Mouse (Mus musculus): ENCODE results near the gene 1700020A23Rik. TPM values are rescaled to one million over a fixed set of nuclear protein-coding genes. Genes with fewer than 3 reads are reported as not detected.
A peak's percentile ranks its signal among the peaks of the same experiment; 100 is the strongest.

The 1700020A23Rik gene
- polyA plus RNA-seq, 1 experiment from 2014 or later, result not detected

DNA sequence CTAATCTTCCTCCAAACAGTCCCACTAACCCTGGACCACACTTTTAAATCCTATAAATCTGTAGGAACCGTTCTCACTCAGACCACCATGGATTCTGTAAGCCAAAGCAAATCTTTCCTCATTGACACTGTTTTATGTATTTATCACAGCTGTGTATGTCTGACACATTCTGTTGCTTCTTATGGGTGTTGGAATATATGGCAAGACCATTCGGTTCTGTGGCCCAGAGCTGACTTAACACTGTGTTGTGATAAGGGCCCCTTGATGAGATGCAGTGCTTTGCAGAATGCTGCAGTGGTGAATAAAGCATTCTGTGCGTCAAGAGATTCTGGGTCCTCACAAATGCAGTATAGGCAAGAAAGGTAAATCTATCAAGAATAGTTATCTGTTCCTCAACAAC is 27.1 kb downstream of the 1700020A23Rik start:
- Histone ChIP-seq H3K4me2 (no peak overlapping the region), H3K9me3 (no peaks in the 10 kb centered on the region), H3K36me3 (peaks cover 28% of the 10 kb centered on the region), H3K9ac (replicated peaks) (no peak overlapping the region), H3K27me3 (no peaks in the 10 kb centered on the region), H3K27ac (no peak overlapping the region), H3K4me3 (replicated peaks) (no peak overlapping the region), H3K4me1 (replicated peaks) (no peaks in the 10 kb centered on the region)
- 85% methylated on average over 3 of the region's 3 CpGs for WGBS
- ATAC-seq (ENCODE audit: insufficient number of reproducible peaks, insufficient read depth, low FRiP score, low TSS enrichment, low read depth), result no peak

DNA sequence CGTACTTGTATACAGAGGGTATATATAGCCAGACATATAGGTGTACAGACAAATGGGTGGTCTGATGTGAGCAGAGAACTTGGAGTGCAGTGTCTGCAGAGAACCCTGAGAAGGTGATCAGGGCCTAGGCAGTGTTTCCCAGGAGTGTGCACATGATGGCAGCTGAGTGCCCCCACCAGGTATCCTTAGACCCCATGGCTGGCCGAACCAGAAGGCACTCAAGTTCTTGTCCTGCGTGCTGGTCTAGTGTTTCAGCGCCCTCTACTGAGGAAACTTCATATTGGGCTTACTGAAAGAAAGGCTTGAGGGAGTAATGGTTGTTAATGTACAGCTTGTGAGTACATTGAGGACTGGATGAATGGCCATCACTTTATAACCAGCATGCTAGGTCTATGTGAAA is 28.1 kb downstream of the 1700020A23Rik start:
- Histone ChIP-seq H3K9ac (replicated peaks) (no peak overlapping the region), H3K27ac (no peak overlapping the region), H3K4me2 (no peak overlapping the region), H3K36me3 (peaks cover 34% of the 10 kb centered on the region), H3K4me3 (replicated peaks) (no peak overlapping the region), H3K9me3 (no peaks in the 10 kb centered on the region), H3K27me3 (no peaks in the 10 kb centered on the region), H3K4me1 (replicated peaks) (no peaks in the 10 kb centered on the region)
- ATAC-seq (ENCODE audit: insufficient number of reproducible peaks, insufficient read depth, low FRiP score, low TSS enrichment, low read depth), result peak; percentile 47; the same call in 1 of the 2 replicates
- WGBS, result 30% methylated on average over 4 of the region's 4 CpGs

DNA sequence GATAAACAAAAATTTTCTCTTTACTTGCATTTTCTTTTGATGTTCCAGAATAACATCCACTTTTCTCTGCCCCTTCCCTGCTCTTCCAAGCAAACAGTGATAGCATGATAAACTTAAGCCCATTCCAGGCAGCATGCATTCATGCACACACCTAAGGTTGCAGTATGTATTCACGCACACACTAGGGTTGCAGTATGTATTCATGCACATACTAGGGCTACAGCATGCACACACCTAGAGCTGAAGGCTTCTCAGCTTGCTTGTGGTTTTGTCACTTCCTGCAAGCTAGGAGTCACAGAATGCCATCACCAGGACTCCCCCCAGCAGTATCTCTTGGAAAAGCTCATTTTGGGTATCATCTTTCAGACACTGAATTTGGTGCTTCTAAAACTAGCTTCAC is 31.7 kb downstream of the 1700020A23Rik start:
- no peaks in the 10 kb centered on the region for H3K27me3 ChIP-seq
- H3K9me3 ChIP-seq, result no peaks in the 10 kb centered on the region
- H3K36me3 ChIP-seq, result peaks cover 53% of the 10 kb centered on the region
- no peak overlapping the region for H3K9ac ChIP-seq (replicated peaks)
- no peak overlapping the region for H3K27ac ChIP-seq
- ATAC-seq (ENCODE audit: insufficient number of reproducible peaks, insufficient read depth, low FRiP score, low TSS enrichment, low read depth), result no peak
- H3K4me3 ChIP-seq (replicated peaks), result no peak overlapping the region
- WGBS, result 95% methylated on average over 1 of the region's 1 CpGs
- no peak overlapping the region for H3K4me2 ChIP-seq
- no peaks in the 10 kb centered on the region for H3K4me1 ChIP-seq (replicated peaks)

DNA sequence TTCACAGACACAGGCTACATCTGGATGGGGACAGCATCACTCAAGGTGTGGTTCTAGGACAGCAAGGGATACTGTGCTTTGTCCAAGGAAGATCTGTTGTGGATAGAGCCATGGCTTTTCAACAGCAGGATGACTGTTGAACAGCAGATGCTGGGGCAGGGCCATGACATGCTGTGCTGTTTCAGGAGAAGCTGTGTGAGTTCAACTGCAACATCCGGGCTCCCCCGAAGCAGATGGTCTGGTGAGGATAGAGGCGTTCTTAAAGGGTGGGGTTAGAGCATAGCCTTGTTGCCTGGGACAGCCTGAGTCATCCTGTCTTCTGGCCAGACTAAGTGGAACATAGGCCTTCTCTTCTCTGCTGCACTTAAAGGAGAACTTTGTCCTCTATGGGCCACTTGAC is 33.8 kb downstream of the 1700020A23Rik start:
- Histone ChIP-seq H3K27me3 (no peaks in the 10 kb centered on the region), H3K9me3 (no peaks in the 10 kb centered on the region), H3K27ac (no peak overlapping the region), H3K4me2 (no peak overlapping the region), H3K4me3 (replicated peaks) (no peak overlapping the region), H3K36me3 (peaks cover 67% of the 10 kb centered on the region), H3K9ac (replicated peaks) (no peak overlapping the region), H3K4me1 (replicated peaks) (no peaks in the 10 kb centered on the region)
- 88% methylated on average over 3 of the region's 3 CpGs for WGBS
- no peak for ATAC-seq (ENCODE audit: insufficient number of reproducible peaks, insufficient read depth, low FRiP score, low TSS enrichment, low read depth)

DNA sequence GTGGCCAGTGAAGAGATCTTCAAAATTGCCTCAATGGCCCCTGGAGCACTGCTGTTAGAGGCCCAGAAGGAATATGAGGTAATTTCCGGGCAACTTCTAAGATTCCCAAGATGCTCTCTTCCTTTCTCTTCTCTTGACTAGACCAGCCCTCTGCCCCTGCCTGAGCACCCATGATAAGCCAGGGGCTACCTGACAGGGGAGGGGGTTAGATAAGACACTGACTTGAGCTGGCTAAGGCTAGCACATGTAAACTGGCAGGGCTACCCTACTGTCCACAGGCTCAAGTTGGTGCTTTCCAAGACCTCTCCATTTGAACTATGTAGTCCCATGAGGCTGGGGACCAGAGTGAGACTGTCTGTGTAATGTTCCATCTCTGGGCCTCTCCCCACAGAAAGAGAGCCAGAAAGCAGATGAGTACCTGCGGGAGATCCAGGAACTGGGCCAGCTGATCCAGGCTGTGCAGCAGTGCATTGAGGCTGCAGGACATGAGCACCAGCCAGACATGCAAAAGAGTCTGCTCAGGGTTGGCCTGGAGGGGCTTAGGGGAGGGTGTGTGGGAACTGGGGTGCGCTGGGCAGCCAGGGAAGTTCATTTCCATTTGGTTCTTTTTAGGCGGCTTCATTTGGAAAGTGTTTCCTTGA is 34.9 kb downstream of the 1700020A23Rik start:
- H3K27me3 ChIP-seq, result no peaks in the 10 kb centered on the region

DNA sequence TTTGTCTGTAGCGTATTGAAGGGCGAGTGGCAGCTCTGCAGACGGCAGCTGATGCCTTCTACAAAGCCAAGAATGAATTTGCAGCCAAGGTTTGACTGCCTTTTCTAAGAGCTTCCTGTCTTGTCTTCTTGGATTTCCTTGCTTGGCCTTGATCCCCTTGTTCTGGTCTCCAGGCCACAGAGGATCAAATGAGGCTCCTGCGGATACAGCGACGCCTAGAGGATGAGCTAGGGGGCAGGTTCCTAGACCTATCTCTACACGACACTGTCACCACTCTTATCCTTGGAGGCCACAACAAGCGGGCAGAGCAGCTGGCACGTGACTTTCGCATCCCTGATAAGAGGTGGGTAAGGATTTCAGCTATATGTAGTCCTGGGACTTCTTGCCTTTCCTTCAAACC is 37.1 kb downstream of the 1700020A23Rik start:
- 86% methylated on average over 10 of the region's 10 CpGs for WGBS
- no peak overlapping the region for H3K9ac ChIP-seq (replicated peaks)
- peaks cover 85% of the 10 kb centered on the region for H3K36me3 ChIP-seq
- H3K4me2 ChIP-seq, result no peak overlapping the region
- no peak for ATAC-seq (ENCODE audit: insufficient number of reproducible peaks, insufficient read depth, low FRiP score, low TSS enrichment, low read depth)
- no peak overlapping the region for H3K4me3 ChIP-seq (replicated peaks)
- no peaks in the 10 kb centered on the region for H3K4me1 ChIP-seq (replicated peaks)
- H3K27ac ChIP-seq, result no peak overlapping the region
- no peaks in the 10 kb centered on the region for H3K27me3 ChIP-seq
- H3K9me3 ChIP-seq, result no peaks in the 10 kb centered on the region

More for the DNA sequence above, 34.9 kb downstream of the 1700020A23Rik start:
- Histone ChIP-seq H3K4me2 (no peak overlapping the region), H3K27ac (no peak overlapping the region), H3K4me3 (replicated peaks) (no peak overlapping the region), H3K9ac (replicated peaks) (no peak overlapping the region), H3K36me3 (peaks cover 78% of the 10 kb centered on the region), H3K4me1 (replicated peaks) (no peaks in the 10 kb centered on the region), H3K9me3 (no peaks in the 10 kb centered on the region)
- 93% methylated on average over 4 of the region's 4 CpGs for WGBS
- no peak for ATAC-seq (ENCODE audit: insufficient number of reproducible peaks, insufficient read depth, low FRiP score, low TSS enrichment, low read depth)

DNA sequence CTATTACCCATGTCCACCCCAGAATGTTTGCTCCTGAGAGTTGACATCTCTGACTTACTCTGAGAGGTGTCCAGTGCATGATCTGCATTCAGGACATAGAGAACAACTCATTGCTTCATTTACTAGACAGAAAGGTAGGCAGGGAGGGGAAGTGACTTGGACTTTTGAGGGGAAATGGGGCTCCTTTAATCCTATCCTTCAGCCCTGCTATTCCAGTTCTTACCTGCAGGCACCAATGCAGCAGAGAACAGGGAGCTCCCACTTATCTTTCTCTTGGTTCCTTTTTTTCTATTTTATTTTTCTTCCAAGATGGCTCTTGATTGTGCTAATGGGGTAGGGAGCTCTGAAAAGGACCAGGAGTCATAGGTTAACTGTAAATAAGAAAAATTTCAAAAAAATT is 43.4 kb downstream of the 1700020A23Rik start:
- Histone ChIP-seq H3K4me2 (no peak overlapping the region), H3K36me3 (peaks cover 23% of the 10 kb centered on the region), H3K4me3 (replicated peaks) (no peak overlapping the region), H3K9me3 (no peaks in the 10 kb centered on the region), H3K4me1 (replicated peaks) (peaks cover 19% of the 10 kb centered on the region), H3K9ac (replicated peaks) (no peak overlapping the region), H3K27me3 (peaks cover 9% of the 10 kb centered on the region; the same call in 1 of the 2 replicates), H3K27ac (no peak overlapping the region)
- ATAC-seq (ENCODE audit: insufficient number of reproducible peaks, insufficient read depth, low FRiP score, low TSS enrichment, low read depth), result no peak

DNA sequence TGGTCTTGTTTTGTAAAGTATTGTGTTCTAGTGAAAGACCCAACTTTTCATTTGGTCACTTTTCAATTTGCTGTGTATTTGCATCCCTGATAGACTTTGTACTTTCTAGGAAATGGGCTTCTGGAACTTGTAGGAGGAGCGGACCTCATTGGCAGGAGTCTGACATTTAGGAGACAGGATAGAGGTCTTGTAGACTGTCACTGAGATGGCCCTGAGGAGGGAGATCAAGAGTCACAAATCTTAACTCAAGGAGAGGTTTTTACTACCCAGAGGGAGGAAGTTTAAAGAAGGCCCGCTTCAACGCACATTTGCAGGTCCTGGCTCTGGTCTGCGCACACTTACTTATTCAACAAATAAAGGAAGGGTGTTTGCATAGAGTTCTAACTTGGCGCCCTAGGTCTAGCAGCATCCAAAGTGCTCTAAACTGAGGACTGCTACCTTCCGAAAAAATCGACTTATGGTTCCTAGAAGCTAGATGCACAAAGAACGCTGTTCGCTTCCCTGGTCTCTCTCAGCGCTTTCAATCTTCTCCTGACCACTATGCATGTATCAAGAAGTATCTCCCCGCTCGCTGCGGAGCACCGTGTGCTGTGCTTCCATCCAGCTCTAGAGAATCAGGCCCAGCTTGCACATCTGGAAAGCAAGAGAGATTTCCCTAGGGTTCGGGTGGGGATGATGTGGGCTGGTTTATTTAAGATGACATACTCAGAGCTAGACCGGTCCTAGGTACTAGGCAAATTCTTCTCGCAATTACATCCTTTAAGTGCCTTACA is 44.1 kb downstream of the 1700020A23Rik start:
- H3K36me3 ChIP-seq, result peaks cover 15% of the 10 kb centered on the region
- H3K27ac ChIP-seq, result no peak overlapping the region
- ATAC-seq (ENCODE audit: insufficient number of reproducible peaks, insufficient read depth, low FRiP score, low TSS enrichment, low read depth), result 0 out of 2 replicates have a peak, but pooled peaks have one; percentile 17
- H3K27me3 ChIP-seq, result peaks cover 9% of the 10 kb centered on the region; the same call in 1 of the 2 replicates
- H3K4me2 ChIP-seq, result peak overlapping the region; percentile 85
- peak overlapping the region; percentile 89 for H3K4me3 ChIP-seq (replicated peaks)
- peaks cover 19% of the 10 kb centered on the region for H3K4me1 ChIP-seq (replicated peaks)
- 8% methylated on average over 17 of the region's 17 CpGs for WGBS
- H3K9ac ChIP-seq (replicated peaks), result peak overlapping the region; percentile 87
- no peaks in the 10 kb centered on the region for H3K9me3 ChIP-seq

DNA sequence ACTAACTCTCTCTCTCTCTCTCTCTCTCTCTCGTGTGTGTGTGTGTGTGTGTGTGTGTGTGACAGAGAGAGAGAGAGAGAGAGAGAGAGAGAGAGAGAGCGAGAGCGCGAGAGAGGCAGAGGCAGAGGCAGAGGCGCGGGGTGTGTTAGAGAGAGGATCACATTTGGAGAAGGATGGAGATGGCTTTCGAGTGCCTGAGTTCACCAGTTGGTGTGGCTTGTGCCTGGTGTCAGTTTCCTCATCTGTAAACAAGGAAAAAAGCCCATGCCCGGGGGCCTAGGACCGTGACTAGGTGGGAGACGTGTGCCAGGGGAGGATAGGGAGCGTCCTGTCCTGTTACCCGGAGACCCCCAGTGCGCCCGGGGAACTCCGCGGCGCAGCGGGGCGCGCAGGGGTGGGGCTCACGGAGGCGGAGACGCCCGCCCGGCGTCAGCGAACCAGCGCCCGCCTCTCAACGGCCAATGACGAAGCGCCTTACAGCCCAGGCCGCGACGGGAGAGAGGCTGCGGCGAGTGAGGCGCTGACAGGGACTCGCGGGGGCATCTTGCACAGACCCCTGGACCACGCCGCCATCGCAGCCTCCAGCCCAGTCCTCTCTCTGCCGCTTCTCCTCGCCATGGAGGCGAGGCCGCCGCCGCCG is 44.9 kb downstream of the 1700020A23Rik start, which contains the start of gene Ptpra:
Gene Ptpra, plus strand, starts transcription at position 485 of the 640 bp plus-strand sequence.
- Histone ChIP-seq H3K36me3 (peaks cover 9% of the 10 kb centered on the region; the same call in 1 of the 2 replicates), H3K27me3 (peaks cover 9% of the 10 kb centered on the region; the same call in 1 of the 2 replicates), H3K9ac (replicated peaks) (peak within 1 kb of the TSS; percentile 87), H3K4me1 (replicated peaks) (peaks cover 19% of the 10 kb centered on the region), H3K4me2 (peak within 1 kb of the TSS; percentile 85), H3K4me3 (replicated peaks) (peak within 1 kb of the TSS; percentile 89), H3K9me3 (no peaks in the 10 kb centered on the region), H3K27ac (peak within 1 kb of the TSS; percentile 80)
- under 1% methylated on average over 46 of the region's 50 CpGs for WGBS
- peak; percentile 97 for ATAC-seq (ENCODE audit: insufficient number of reproducible peaks, insufficient read depth, low FRiP score, low TSS enrichment, low read depth)

DNA sequence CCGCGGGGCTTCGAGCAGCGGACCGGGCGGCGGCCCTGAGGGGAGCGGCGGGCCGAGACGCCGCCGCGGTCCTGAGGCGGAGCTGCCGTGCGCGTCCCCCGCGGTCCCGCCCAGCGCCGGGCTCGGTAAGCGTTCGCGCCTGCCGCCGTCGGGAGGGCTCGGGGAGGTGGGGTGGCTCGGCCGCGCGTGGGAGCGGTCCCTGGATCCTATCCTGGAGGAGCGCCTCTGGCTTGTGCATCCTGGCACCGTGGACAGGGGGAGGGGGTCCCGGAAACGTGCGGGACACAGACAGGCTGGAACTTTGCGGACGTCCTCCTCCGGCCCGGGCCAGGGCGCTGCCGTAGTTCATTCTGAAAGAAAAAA is 45.4 kb downstream of the 1700020A23Rik start:
- H3K27me3 ChIP-seq, result peaks cover 9% of the 10 kb centered on the region; the same call in 1 of the 2 replicates
- under 1% methylated on average over 45 of the region's 47 CpGs for WGBS
- H3K9me3 ChIP-seq, result no peaks in the 10 kb centered on the region
- H3K4me1 ChIP-seq (replicated peaks), result peaks cover 19% of the 10 kb centered on the region
- H3K4me2 ChIP-seq, result peak overlapping the region; percentile 85
- ATAC-seq (ENCODE audit: insufficient number of reproducible peaks, insufficient read depth, low FRiP score, low TSS enrichment, low read depth), result peak; percentile 80
- peaks cover 4% of the 10 kb centered on the region; the same call in 1 of the 2 replicates for H3K36me3 ChIP-seq
- peak overlapping the region; percentile 89 for H3K4me3 ChIP-seq (replicated peaks)
- H3K9ac ChIP-seq (replicated peaks), result peak overlapping the region; percentile 87
- peak overlapping the region; percentile 80 for H3K27ac ChIP-seq

DNA sequence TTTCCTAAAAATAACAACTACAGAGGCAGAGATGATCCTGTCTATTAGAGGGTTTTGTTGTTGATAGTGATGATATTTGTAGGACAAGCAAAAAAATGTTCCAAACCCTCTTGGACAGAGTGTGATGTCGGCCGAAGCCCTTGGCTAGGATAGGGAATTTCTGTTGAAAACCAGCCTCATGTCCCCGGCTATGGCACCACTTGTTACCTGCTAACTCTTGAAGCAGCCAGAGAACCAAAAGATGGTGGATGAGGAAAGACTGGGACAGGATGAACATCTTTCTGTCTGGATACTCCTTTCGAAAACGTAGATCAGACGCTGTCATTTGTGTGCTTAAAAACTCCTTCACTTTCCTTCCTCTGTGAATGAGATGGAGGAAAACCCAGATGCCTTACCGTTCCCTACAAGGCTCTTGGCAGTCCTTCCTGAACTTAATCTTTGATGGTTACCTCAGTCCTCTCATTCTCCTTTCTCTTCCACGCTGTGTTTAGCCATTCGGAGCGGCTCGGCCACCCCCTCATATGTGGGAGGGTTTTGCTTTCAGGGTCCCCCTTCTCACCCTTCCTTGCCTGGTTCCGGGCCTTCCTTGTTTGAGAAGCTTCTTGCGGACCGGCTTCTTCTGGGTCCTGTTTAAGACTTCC is 46.1 kb downstream of the 1700020A23Rik start:
- no peaks in the 10 kb centered on the region for H3K9me3 ChIP-seq
- H3K4me2 ChIP-seq, result peak overlapping the region; percentile 85
- H3K9ac ChIP-seq (replicated peaks), result peak overlapping the region; percentile 87
- no peaks in the 10 kb centered on the region for H3K36me3 ChIP-seq
- no peak for ATAC-seq (ENCODE audit: insufficient number of reproducible peaks, insufficient read depth, low FRiP score, low TSS enrichment, low read depth)
- peaks cover 19% of the 10 kb centered on the region for H3K4me1 ChIP-seq (replicated peaks)
- H3K27me3 ChIP-seq, result peaks cover 9% of the 10 kb centered on the region; the same call in 1 of the 2 replicates
- 76% methylated on average over 14 of the region's 14 CpGs for whole genome bisulfite sequencing
- no peak overlapping the region for H3K27ac ChIP-seq
- peak overlapping the region; percentile 89 for H3K4me3 ChIP-seq (replicated peaks)

All from limb, embryonic 12.5 days (tissue).